Mouse (Mus musculus): ENCODE results near the gene Pdp2.

DNA sequence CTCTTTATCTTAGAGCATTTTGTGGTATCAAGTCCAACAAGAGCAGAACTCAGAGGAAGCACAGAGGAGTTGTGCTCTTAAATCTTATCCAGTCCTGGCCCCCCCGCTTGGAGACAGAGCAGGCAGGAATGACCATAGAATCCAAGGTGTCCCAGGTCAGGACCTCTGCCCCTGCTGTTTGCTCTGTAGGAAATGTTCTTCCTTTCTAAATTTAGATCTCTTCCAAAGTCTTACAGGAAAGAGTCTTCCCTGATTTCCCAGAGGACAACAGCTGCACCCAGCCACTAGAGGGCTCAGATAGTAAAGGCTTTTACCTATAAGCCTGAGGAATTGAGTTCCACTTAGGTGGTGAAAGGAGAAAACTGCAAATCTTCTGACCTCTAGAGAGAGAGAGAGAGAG is 21.7 kb upstream of the Pdp2 start:
- no peak for TF ChIP-seq CTCF (IDR thresholded peaks at IDR 0.05; ENCODE audit: borderline replicate concordance, control insufficient read depth, extremely low read depth, insufficient read depth, low read length, poor library complexity)
- no peak for TF ChIP-seq POLR2A (IDR thresholded peaks at IDR 0.05; ENCODE audit: control insufficient read depth, extremely low read depth, insufficient read depth, low read length, poor library complexity)

Data from thymus, adult 2 months (tissue).